Mouse (Mus musculus) bone marrow, adult 2 months (tissue): ENCODE measurements around the gene Gfra4. TPM values are rescaled to one million over a fixed set of nuclear protein-coding genes. Genes with fewer than 3 reads are reported as not detected.

Experiments
- H3K27ac ChIP-seq: fragments of 200-500 bp; 2 replicates; pipeline ENCODE4 v1.5.1; 2012; ENCODE audit warnings: low read depth, mild to moderate bottlenecking, control low read depth, inconsistent platforms, low read length; ENCODE audit not compliant: control insufficient read depth, poor library complexity, insufficient read depth
- H3K4me1 ChIP-seq: fragments of 200-500 bp; 2 replicates; pipeline ENCODE4 v1.6.1; 2011; ENCODE audit warnings: low read length; ENCODE audit not compliant: control insufficient read depth, insufficient read depth
- H3K4me3 ChIP-seq: fragments of 200-500 bp; replicated peaks from 2 replicates; pipeline ENCODE3; 2011; ENCODE audit warnings: mild to moderate bottlenecking, low read depth, low read length, control low read depth; ENCODE audit not compliant: control insufficient read depth
- CTCF ChIP-seq: fragments of 200-500 bp; IDR thresholded peaks from 2 replicates; pipeline ENCODE4 v1.5.1; 2011; ENCODE audit warnings: low read length, control low read depth; ENCODE audit not compliant: control insufficient read depth, insufficient read depth
- POLR2A ChIP-seq: fragments of 200-500 bp; IDR thresholded peaks from 2 replicates; pipeline ENCODE4 v1.6.1; 2011; ENCODE audit warnings: low read depth, mild to moderate bottlenecking, control low read depth, low read length, borderline replicate concordance; ENCODE audit not compliant: control insufficient read depth
- WGBS: fragments of 180-500 bp; shearing (Covaris S2); methylation state at CpG from one replicate; pipeline ENCODE4 v1.1.7; 2018; 5-methylcytosine and 5-hydroxymethylcytosine counted together
- polyA plus RNA-seq: library from polyadenylated mRNA; stranded (reverse); fragments of >200 nt; gene quantifications from 2 replicates; pipeline ENCODE4 v1.2.4, GENCODE M21; 2011; ENCODE audit warnings: low replicate concordance; ENCODE audit not compliant: missing spikeins, insufficient read depth, insufficient read length

Gfra4 gene
- 2.7 and 5.5 TPM in 2 replicates for polyA plus RNA-seq

DNA sequence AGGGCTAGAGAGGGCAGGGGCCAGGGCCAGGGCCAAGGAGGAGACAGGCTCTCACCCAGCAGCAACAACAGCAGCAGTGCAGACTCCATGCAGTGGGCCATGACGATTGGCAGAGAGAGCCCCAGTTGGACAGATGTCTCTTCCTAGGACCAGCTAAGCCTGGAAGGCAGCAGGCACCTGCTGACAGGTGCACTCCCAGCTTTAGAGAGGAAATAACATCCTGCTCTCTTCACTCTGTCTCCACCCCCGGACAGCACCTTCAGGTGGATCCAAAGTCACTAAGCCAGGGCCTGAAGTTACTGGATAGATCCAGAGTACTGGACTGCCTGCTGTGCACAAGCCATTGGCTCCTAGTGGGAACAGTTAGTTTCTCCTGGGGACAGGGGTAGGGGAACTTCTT lies at the start of gene Gfra4:
TSS of gene Gfra4 (minus strand) at position 101 of the 400 bp plus-strand sequence.
- 86% methylated on average over 2 of the region's 2 CpGs for WGBS
- Histone ChIP-seq H3K4me3 (no peak within 1 kb of the TSS), H3K27ac (no peak within 1 kb of the TSS), H3K4me1 (peaks cover 2% of the 10 kb centered on the region; the same call in 1 of the 2 replicates)
- TF ChIP-seq POLR2A = no peak
- no peak for TF ChIP-seq CTCF

GRCm38 (mm10) chr2:131090852-131091251 lies 48.0 kb upstream of the Gfra4 start:
- Histone ChIP-seq H3K27ac (no peak overlapping the region), H3K4me3 (no peak overlapping the region), H3K4me1 (peaks cover 6% of the 10 kb centered on the region; the same call in 1 of the 2 replicates)
- TF ChIP-seq POLR2A = no peak
- TF ChIP-seq CTCF = no peak
- WGBS = 42% methylated on average over 3 of the region's 3 CpGs

GRCm38 (mm10) chr2:131089634-131090033 lies 46.7 kb upstream of the Gfra4 start:
- TF ChIP-seq CTCF (no peak), POLR2A (no peak)
- Histone ChIP-seq H3K27ac (no peak overlapping the region; the same call in 1 of the 2 replicates), H3K4me3 (no peak overlapping the region), H3K4me1 (peaks cover 6% of the 10 kb centered on the region; the same call in 1 of the 2 replicates)
- WGBS = 50% methylated on average over 1 of the region's 1 CpGs

GRCm38 (mm10) chr2:131088581-131088980 lies 45.7 kb upstream of the Gfra4 start:
- Histone ChIP-seq H3K4me1 (peaks cover 6% of the 10 kb centered on the region; the same call in 1 of the 2 replicates), H3K27ac (no peak overlapping the region), H3K4me3 (no peak overlapping the region)
- 65% methylated on average over 4 of the region's 4 CpGs for WGBS
- TF ChIP-seq POLR2A = no peak
- TF ChIP-seq CTCF = no peak

DNA sequence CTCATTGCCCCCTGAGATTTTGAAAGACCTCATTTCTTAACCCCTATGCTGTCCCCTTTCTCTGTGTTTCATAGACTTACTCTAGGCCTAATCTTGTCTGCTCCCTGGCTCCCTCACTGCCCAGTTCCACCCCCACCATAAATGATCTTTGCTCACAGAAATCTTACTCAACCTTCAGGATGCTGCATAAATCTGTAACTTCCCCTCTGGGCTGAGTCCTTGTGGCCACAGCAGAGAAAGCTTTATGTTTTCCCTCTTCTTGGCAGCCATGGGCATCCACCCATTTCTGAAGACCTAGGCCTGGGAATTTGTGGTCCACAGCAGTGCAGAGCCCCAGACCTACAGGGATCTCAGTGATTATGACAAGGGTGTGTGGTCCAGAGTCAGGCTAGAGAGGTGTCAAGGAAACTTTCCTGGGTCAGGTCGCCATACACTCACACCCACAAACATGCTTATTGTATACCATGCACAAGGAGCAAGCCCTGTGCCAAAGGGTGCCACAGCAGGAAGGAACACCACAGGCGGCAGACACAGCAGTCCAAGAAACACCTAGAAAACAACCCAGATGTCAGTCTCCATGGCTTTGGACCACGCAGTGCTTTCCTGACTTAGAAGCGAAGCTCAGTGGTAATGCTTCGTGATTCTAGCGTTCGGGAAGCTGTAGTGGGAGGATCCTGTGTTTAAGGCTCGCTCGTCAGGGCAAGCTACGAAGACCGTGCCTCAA lies 43.9 kb upstream of the Gfra4 start, which contains the start of gene Siglec1:
TSS of gene Siglec1 (minus strand) at position 99 of the 724 bp plus-strand sequence.
- H3K4me3 ChIP-seq = no peak within 1 kb of the TSS
- 27% methylated on average over 11 of the region's 11 CpGs for WGBS
- H3K4me1 ChIP-seq = peaks cover 6% of the 10 kb centered on the region; the same call in 1 of the 2 replicates
- peak within 1 kb of the TSS; percentile 1 for H3K27ac ChIP-seq
- TF ChIP-seq CTCF = no peak
- TF ChIP-seq POLR2A = no peak

GRCm38 (mm10) chr2:131084206-131084605 lies 41.3 kb upstream of the Gfra4 start:
- 82% methylated on average over 4 of the region's 4 CpGs for WGBS
- H3K4me1 ChIP-seq = peaks cover 4% of the 10 kb centered on the region; the same call in 1 of the 2 replicates
- no peak overlapping the region for H3K4me3 ChIP-seq
- TF ChIP-seq POLR2A (no peak), CTCF (no peak)
- no peak overlapping the region for H3K27ac ChIP-seq

DNA sequence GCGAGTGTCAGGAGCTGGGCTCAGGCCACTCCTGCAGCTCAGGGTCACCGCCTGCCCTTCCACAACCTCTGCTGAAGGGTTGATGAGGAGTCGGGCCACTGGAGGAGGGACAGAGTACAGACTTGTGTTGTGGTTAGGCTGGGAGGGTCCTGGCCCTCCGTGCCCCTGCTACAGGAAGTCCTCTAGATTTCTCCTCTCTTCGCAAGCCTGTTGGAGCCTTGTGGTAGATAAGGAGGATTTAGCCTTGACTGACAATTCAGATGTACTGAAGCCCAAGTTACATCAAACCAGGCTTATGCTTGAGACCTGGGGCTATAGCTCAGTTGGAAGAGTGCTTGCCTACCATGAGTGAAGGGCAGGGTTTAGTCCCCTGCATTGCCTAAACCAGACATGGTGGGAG lies 37.6 kb upstream of the Gfra4 start:
- H3K27ac ChIP-seq = no peak overlapping the region
- no peak overlapping the region for H3K4me3 ChIP-seq
- H3K4me1 ChIP-seq = no peaks in the 10 kb centered on the region
- TF ChIP-seq POLR2A = no peak
- 25% methylated on average over 5 of the region's 5 CpGs for WGBS

GRCm38 (mm10) chr2:131072536-131072935 lies 29.6 kb upstream of the Gfra4 start:
- Histone ChIP-seq H3K4me3 (no peak overlapping the region), H3K4me1 (no peaks in the 10 kb centered on the region), H3K27ac (no peak overlapping the region)
- TF ChIP-seq POLR2A (no peak), CTCF (no peak)
- WGBS = 86% methylated on average over 10 of the region's 10 CpGs
